Mouse (Mus musculus) ES-Bruce4 (cell line): ENCODE measurements at regions not wholly inside any gene's neighbourhood (a gene's known extent, or its start where the extent isn't known, plus 50 kb on each side); places are given as distances from the start of the nearest gene placed in this dataset.

Source experiments
- H3K27ac ChIP-seq: 2 replicates; pipeline ENCODE4 v1.5.1; 2012; ENCODE audit warnings: low read length, inconsistent platforms; ENCODE audit not compliant: insufficient read depth
- H3K27me3 ChIP-seq: 2 replicates; pipeline ENCODE4 v1.6.1; 2012; ENCODE audit warnings: mild to moderate bottlenecking, low read length, inconsistent platforms; ENCODE audit not compliant: control insufficient read depth, poor library complexity, insufficient read depth, severe bottlenecking
- H3K36me3 ChIP-seq: 2 replicates; pipeline ENCODE4 v1.6.1; 2012; ENCODE audit warnings: inconsistent platforms, mild to moderate bottlenecking, low read length, moderate library complexity; ENCODE audit not compliant: control insufficient read depth, poor library complexity, insufficient read depth, severe bottlenecking
- H3K4me1 ChIP-seq: one replicate; pipeline ENCODE4 v1.8.1; 2011; ENCODE audit warnings: low read length; ENCODE audit not compliant: control insufficient read depth, insufficient read depth
- H3K4me3 ChIP-seq: 2 replicates; pipeline ENCODE4 v1.5.1; 2011; ENCODE audit warnings: low read depth, mild to moderate bottlenecking, low read length
- H3K9ac ChIP-seq: 2 replicates; pipeline ENCODE4 v1.6.1; 2012; ENCODE audit warnings: low read depth, mild to moderate bottlenecking, inconsistent platforms; ENCODE audit not compliant: poor library complexity, severe bottlenecking
- H3K9me3 ChIP-seq: replicated peaks from 2 replicates; pipeline ENCODE4 v1.6.1; 2012; ENCODE audit warnings: mild to moderate bottlenecking, low read length, inconsistent platforms; ENCODE audit not compliant: control insufficient read depth, poor library complexity, insufficient read depth, severe bottlenecking
- CTCF ChIP-seq: IDR thresholded peaks from one replicate; pipeline ENCODE4 v1.8.1; 2011; ENCODE audit warnings: low read depth, low read length
- EP300 ChIP-seq: IDR thresholded peaks from 2 replicates; pipeline ENCODE4 v1.6.1; 2011; ENCODE audit warnings: low read depth, low read length; ENCODE audit not compliant: insufficient read depth
- POLR2A ChIP-seq: IDR thresholded peaks from one replicate; pipeline ENCODE4 v1.8.1; 2011; ENCODE audit warnings: low read length; ENCODE audit not compliant: insufficient read depth

DNA sequence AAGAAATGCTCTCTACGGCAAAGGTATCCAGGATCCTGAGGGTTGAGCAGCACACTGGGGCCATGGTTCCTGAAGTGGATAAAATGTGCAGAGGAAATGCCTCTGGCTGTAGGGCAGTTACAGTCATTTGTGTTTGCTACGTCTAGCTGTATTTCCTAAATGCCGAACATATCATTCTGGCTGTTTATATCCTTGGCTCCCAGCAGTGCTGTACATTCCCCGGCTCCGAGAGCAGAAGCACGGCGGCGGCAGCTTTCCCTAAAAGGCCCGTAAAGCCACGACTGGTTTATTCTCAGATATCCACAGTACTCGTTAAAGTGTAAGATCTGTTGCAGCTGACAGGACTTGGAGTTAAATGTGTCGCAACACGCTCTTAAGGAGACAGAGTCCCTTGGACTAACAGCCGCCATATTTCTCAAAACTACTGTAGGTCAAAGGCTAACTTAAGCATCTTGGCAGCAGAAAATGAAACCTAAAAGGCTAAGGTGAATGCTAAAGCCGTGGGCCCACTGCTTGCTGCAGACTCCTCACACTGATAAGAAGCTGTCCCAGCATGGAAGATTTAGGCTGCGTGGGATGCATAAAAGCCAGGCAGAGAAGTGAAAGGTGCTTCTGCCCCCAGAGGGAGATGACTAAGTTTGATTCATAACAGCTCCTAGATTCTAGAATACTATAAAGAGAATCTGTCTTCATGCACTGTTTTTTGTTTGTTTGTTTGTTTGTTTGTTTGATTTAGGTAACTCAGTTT lies 192.1 kb upstream of the Fn1 start:
- Histone ChIP-seq H3K27ac (no peak overlapping the region), H3K27me3 (no peaks in the 10 kb centered on the region), H3K9me3 (no peaks in the 10 kb centered on the region), H3K4me1 (no peaks in the 10 kb centered on the region), H3K4me3 (no peak overlapping the region), H3K9ac (no peak overlapping the region), H3K36me3 (no peaks in the 10 kb centered on the region)
- no peak for TF ChIP-seq CTCF
- TF ChIP-seq POLR2A = no peak
- no peak for TF ChIP-seq EP300

- Histone ChIP-seq H3K36me3 (no peaks in the 10 kb centered on the region), H3K9me3 (no peaks in the 10 kb centered on the region), H3K27ac (no peak overlapping the region), H3K27me3 (no peaks in the 10 kb centered on the region), H3K4me1 (no peaks in the 10 kb centered on the region), H3K9ac (no peak overlapping the region), H3K4me3 (no peak overlapping the region)
- no peak for TF ChIP-seq CTCF
- no peak for TF ChIP-seq POLR2A
- TF ChIP-seq EP300 = no peak
These were observed 184.8 kb upstream of the Fn1 start for GRCm38 (mm10) chr1:71837764-71838163.

DNA sequence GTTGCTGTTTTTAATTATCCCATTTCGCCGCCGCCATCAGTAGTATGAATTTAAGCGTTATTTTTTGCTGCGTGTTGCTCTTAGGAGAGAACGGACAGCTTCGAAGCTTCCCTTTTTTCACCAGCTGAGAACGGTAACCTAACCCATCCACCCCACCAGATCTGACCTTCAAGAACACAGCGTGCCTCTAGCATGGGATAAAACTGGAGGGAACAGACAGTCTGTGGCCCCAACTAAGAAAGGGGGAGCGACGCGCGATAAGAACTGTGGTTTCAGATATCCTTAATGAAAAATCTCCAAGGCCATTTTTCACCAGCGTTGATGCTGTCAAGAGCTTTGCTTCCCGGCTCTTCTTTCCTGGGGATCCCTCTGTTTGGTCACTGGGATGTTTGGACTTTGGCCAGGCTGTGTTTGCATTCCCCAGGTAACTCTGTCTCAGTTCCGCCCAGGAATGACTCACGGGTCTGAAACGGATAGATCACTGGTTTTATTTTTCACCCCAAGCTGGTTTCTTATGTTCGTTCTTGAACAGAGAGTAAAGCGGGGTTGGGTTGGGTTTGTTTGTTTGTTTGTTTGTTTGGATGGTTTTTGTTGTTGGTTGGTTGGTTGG lies 184.1 kb upstream of the Fn1 start:
- Histone ChIP-seq H3K4me3 (no peak overlapping the region), H3K27ac (no peak overlapping the region)

GRCm38 (mm10) chr1:71830379-71830778 lies 177.4 kb upstream of the Fn1 start:
- Histone ChIP-seq H3K9me3 (no peaks in the 10 kb centered on the region), H3K9ac (no peak overlapping the region), H3K27me3 (no peaks in the 10 kb centered on the region), H3K27ac (no peak overlapping the region), H3K4me3 (no peak overlapping the region), H3K36me3 (no peaks in the 10 kb centered on the region), H3K4me1 (no peaks in the 10 kb centered on the region)
- no peak for TF ChIP-seq CTCF
- no peak for TF ChIP-seq POLR2A
- no peak for TF ChIP-seq EP300

More for the DNA sequence above, 184.1 kb upstream of the Fn1 start:
- no peaks in the 10 kb centered on the region for H3K27me3 ChIP-seq
- no peaks in the 10 kb centered on the region for H3K36me3 ChIP-seq
- no peak overlapping the region for H3K9ac ChIP-seq
- H3K9me3 ChIP-seq = no peaks in the 10 kb centered on the region
- no peaks in the 10 kb centered on the region for H3K4me1 ChIP-seq
- TF ChIP-seq EP300 = no peak
- no peak for TF ChIP-seq CTCF
- no peak for TF ChIP-seq POLR2A

- no peaks in the 10 kb centered on the region for H3K4me1 ChIP-seq
- no peak overlapping the region for H3K9ac ChIP-seq
- no peak overlapping the region for H3K27ac ChIP-seq
- H3K27me3 ChIP-seq = no peaks in the 10 kb centered on the region; the same call in 1 of the 2 replicates
- H3K36me3 ChIP-seq = no peaks in the 10 kb centered on the region
- no peak overlapping the region for H3K4me3 ChIP-seq
- H3K9me3 ChIP-seq = no peaks in the 10 kb centered on the region
- no peak for TF ChIP-seq EP300
- TF ChIP-seq POLR2A = no peak
- TF ChIP-seq CTCF = no peak
These were observed 171.4 kb upstream of the Fn1 start for GRCm38 (mm10) chr1:71824410-71824809.

DNA sequence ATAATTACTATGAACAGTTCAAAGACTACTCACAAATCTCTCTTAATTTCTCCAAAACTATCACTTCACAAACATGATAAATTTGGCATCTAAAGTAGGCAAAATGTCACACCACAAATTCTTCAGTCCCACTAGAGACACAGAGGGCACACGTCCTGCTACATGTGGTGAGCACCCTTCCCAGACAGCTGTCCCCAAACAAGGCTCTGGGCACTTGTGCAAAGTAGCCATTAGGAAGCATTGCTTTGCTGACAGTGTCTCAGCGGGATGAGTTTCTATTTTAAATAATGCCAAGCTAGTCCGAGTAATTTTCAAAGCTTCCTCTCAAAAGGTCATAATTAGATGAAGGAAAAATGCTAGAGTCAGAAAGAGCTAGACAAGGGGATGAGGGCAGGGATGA lies 169.1 kb upstream of the Fn1 start:
- TF ChIP-seq EP300 (no peak), POLR2A (no peak), CTCF (no peak)
- H3K9me3 ChIP-seq = no peaks in the 10 kb centered on the region
- H3K36me3 ChIP-seq = no peaks in the 10 kb centered on the region
- no peak overlapping the region for H3K27ac ChIP-seq
- no peaks in the 10 kb centered on the region for H3K4me1 ChIP-seq
- no peaks in the 10 kb centered on the region; the same call in 1 of the 2 replicates for H3K27me3 ChIP-seq
- no peak overlapping the region for H3K9ac ChIP-seq
- no peak overlapping the region for H3K4me3 ChIP-seq
